Mouse (Mus musculus): ENCODE results near the gene 0610010K14Rik.

The 0610010K14Rik gene

DNA sequence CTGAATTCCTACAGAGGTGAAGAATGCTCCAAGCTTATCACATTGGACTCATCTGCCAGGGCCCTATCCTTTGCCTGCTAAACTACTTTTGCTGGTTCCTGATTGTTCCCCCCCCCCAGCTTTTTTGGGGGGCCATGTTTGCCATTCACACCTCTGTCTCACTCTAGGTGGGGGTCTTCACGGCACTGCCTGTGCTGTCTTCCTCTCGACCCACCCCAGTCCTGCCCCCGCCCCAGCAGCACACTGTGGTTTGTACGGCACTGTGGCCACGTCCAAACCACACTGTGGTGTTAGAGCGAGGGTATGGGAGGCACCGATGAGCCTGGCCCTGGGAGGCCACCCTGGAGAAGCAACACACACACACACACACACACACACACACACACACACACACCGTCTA, 3.2 kb downstream of the 0610010K14Rik start:
- DNase-seq = no peak

DNA sequence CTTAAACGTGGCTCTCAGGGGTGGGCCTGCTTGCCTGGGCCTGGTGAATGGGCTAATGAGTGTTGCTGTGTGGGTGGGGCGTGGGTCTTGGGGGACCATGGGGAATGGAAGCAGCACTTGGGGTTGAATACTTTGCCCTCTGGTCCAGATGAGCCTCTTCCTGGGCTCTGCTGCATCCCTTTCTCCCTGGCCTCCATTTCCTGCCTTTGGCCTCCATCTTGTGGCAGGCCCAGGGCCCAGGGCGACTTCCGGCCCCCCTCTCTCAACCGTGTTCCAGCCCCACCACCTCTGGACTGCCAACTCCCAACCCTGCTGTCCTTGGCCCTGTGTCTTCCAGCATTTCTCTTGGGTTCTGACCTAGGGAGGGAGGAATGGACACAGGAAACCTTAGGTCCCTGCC, 3.7 kb downstream of the 0610010K14Rik start:
- no peak for DNase-seq

DNA sequence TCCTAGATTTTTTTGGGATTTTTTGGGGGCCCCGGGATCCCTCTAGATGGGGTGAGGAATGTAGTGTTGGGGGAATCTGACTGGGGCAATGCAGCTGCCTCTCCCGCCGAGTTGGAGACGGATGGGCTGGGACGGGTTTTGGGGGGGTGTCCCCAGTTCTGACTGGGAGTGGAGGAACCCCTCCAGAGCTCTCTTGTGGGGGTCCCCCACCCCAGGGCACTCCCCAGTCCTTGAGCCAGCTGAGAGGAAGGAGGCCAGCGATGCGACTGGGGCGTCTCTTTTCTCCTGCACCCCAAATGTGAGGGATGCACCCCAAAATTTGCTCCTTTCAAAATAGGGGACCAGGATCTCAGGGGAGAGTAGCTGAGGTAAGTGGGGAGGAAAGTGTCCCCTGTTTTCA, 4.7 kb downstream of the 0610010K14Rik start:
- no peak for DNase-seq

DNA sequence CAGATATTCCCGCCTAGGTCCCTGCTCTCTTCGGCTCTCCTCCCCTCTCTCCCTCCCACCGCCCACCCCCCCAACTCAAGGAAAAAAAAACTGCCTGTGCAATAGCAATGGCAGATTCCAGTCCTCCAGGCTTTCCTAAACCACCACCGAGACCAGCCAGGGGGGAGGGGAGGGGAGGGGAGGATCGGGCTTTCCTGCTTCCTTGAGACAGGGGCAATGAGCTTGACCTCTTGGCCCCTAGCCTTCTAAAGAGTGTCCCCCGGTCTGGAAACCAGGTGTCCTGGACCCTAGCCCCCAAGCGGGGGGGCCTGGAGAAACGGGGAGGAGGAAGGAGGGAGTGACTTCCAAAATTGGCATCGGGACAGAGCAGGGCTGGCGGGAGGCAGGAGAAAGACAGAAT, 5.2 kb downstream of the 0610010K14Rik start:
- DNase-seq = no peak

DNA sequence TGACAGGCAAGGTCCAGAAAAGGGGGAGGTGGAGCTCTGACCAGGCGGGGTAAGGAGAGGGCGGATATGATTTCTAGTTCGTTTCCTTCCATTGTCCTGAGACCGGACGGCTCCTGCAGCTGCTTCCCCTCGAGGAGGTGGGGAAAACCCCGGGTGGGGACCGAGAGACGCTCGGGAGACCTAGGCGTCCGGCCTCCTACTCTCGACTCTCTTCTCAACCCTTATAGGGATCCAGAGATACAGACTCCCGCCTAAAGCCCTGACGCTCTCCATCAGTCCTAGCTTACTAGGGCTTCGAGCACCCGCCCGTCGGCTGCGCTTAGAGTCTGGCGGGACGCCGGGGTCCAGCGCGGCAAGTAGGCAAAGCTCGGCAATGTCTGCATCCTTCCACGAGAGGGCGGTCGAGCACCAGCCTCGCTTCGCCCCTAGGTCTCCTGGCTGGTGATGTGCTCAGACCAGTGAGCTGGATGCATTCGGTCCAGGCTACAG, 7.4 kb downstream of the 0610010K14Rik start:
- DNase-seq = peak; percentile 84

DNA sequence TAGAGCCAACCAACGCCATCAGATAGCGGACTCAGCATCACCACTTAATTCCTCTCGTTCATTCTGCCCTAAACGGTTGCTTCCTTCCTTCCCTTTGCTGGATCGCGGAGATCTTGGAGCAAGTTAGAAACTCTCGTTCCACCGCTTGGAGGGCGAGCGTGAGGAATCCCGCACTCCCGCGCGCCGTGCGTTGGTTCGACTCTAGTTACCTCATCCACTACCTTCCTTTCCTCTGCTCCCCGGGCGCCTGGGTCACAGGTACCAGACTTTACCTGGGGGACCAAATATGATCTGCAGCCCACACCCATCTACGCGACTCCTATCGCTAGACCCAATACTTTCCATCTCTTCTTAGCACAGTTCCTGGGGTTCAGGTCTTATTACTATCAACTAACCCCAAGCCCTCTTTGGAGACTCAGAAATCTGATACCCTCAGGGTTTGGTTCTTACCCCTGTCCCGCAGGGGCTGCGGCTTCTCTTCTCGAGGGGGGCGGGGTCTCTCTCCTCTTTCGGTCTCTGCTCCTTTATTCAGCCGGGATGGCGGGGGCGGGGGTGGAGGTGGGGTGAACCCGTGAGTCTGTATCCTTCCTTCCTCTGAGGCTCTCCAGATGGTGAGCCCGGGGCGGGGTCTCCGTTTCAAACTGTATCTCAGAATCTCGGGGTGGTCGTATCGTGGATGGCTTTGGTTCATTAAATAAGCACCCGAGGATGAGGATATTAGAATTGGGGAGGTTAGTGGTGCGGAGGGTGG, 8.3 kb downstream of the 0610010K14Rik start, which contains the start of gene Bcl6b:
Bcl6b (minus strand) TSS at position 539 of the 751 bp plus-strand sequence.
- no peak for DNase-seq

DNA sequence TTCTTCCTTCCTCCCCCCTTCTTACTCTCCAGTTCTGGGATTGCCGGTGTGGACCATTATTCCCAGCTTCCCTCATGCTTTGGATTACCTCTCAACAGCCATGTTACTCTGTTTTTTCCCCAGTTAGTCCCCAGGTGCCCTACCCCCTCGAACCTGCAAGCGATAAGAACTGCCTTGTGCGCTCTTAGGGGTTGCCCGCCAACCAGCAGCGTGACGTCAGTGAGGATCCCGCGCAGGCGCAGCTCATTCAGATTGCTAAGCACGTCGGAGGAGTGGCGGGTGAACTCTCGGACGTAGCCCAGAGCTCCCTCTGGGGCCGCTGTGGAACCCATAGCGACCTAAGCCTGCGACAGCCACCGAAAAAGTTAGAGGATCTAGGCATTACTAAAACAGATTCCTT, 8.9 kb downstream of the 0610010K14Rik start:
- DNase-seq = peak; percentile 81

DNA sequence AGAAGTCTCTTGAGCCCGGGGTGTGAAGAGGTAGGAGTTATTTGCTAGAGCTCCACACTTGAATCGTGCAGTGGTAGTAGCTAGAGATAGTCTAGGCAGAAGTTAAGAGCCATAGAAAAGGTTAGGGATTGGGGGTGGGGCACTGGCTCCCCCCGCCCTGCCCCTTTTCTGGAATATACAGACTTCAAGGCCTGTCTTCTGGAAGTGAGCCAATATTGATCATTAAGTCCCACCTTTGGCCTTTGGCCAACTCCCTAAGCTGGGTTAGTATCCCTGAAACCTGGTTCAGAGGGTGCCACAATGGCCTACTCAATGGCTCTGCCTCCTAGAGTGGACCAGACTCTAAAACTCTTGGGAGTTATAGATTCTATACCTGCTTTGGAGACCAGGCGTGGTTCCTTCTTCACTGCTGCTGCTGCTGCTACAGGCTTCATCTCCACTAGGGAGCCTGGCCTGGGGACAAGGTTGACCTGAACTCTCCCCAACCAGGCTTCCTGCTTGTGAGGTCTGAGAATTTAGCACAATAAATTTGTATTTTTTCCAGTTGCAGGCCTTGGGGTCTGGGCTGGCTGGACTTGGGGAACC, 10.0 kb downstream of the 0610010K14Rik start:
- no peak for DNase-seq

DNA sequence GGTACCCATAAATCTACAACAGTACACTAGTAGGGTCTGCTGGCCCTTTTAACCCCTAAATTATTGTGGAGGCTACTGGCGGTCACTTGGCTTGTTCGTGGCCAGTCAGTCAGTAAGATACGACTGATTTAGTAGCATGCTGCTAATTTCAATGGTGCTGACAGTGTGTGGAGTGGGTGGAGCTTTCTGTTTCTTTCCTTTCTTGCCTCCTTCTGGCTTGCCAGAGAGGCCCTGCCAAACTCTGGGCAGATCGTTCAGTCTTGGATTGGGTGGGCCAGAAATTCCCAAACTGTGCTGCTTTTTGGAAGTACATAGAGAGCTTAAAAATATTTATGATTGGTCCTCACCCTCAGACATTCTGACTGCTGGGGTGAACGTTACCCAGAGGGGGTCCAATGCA, 10.6 kb downstream of the 0610010K14Rik start:
- DNase-seq = no peak

DNA sequence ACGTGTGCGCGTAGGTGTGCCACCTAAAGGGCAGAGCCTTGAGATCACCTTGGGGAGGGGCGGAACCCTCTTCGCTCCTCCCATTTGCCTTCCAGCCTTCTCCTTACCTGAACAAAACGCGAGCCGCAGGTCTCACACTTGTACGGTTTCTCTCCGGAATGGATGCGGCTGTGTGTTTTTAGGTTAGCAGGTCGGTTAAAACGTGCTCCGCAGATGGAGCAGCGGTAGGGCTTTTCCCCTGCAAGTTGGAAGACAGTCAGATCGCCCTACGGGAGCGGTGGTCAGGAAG, 11.2 kb downstream of the 0610010K14Rik start:
- DNase-seq = no peak

DNA sequence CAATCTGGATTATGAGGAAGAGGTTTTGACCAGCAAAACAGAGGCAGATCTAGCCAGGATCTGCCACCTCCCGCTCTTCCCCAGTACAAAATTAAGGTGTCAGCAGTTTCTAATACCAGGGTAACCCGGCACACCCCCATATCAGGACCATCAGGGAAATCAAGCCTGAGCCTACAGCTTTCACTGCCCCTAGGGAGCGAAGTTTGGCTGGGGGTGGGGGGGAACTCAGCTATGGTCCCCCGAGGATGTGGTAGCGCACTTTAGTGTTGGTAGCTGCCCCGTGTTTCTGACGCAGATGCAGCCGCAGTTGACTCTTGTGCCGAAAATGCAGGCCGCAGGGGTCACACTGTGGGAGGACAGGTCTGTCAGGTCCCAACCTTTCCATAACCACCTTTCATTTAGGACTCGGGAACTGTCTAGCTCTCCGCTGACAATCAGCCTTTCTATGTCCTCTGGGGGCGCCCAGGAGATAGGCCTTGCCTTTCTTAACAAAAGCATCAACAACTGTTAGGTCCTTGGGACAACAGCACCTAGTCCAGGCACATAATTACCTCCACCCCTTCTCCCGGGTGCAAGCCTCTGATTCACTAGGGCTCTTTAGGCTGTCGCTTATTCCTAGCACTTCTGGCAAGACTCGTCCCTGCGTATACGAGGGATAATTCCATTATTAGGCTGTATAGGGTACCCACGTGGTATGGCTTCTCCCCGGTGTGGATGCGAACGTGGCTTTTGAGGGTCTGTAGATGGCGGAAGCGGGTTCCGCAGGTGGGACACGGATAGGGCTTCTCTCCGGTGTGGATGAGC, 11.7 kb downstream of the 0610010K14Rik start:
- DNase-seq = no peak

DNA sequence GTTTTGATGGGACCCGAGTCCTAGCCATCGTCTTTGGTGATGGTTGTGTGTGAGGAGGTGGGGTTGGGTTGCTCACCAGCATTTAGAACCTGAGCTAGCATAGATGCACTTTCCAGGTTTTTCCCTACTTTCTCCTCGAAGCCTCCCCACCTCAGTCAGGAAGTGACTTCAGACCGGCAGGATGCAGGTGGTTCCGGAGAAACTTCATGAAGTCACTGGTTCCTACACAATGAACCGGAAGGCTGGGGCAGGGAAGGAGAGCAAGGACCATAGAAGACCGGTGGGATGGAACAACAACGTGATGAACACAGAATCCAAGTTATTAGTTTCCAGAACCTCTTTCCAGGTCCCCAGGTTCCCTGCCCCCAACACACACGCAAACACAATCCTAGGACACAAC, 14.0 kb downstream of the 0610010K14Rik start:
- DNase-seq = no peak

DNA sequence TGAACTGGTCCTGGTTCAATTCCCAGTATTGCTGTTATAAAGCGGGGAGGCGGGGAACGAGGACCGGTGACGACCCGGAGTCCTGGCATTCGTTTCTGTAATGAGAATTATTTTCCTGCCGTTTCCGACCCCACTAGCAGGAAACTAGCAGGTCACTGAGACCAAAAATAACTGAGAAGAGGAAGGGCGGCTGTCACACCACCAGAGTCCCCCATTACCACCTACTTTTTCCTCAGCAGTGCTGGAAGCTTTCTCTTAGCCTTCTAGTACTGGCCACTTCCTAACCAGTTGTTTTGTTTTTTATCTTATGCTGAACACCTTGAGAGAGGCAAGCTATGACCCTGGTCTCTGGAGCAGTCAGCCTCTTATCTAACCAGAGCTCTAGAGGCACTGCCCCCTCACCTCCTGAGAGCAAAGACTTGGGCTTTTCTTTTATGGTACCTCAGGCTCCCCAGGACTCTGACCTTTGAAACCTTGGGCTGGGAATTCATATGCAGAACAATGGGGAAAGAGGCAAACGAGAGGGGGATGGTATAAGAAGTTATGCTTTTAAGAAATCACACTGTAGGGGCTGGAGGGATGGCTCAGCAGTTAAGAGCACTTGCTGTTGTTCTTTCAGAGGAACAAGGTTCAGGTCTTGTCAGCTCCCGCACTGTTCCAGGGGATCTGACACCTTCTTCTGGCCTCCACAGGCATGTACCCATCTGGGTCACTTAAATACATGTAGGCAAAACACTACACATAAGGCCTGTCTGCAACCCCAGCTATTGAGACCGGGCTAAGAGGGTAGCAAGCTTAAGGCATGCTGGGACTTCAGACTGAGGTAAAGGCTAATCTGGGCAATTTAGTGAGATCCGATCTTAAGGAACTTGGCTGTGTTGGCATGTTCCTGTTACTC, 15.9 kb downstream of the 0610010K14Rik start:
- DNase-seq = no peak

DNA sequence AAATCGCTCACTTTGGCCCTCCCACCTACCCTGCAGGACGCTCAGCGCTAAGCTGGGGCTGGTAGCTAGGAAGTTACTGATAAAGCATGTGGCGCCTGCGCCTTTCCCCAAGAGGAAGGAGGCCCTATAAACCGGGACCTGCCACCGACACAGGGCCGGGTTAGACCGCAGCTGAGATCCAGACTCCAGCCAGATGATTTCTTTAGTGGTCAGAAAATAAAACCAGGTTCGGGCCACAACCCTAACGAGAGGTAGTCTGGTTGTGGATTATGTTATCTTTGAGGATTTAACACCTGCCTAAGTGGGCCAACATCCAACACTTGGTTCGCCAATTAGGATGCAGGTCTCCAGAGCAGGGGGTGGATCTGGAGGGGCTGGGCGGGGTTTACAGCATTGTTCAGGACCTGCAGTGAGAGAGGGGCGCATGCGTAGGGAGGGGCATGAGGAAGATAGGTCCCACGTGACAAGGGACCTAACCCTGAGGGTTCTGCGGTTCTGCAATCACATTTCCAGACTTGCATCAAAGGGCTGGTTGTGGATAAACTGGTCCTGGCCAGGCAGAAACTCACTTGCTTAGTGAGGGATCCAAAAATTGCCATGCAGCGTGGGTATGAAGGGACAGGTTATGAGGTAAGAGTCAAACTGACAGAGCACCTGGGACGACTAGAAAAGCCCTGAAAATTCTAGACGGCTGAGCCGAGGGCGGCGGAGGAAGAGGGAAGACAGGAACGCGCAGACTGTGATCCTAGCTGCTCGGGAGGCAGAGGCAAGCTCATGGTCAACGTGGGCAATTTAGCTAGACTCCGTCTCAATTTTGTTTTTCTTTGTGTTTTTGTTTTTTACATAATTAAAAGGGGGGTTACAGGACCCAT, 16.7 kb downstream of the 0610010K14Rik start, which contains the start of gene Slc16a13:
Slc16a13 (minus strand) TSS at position 334 of the 872 bp plus-strand sequence.
- DNase-seq = peak; percentile 88

DNA sequence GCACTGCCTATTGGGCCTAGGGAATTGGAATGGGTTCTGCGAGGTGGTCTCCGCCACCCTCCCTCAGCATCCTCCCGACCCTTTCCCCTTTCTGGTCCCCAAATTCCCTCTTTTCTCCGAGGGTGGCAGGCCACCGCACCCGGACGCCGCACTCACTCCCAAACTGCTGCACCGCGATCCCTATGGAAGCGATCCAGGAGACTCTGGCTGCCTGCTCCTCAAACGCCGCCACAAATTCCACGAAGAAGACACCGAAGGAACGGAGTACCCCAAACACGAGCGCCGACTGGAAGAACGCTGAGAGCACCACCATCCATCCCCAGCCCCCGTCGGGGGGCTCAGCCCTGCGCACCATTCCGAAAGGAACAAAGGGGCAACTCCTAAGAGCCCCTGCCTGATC, 17.4 kb downstream of the 0610010K14Rik start:
- no peak for DNase-seq

DNA sequence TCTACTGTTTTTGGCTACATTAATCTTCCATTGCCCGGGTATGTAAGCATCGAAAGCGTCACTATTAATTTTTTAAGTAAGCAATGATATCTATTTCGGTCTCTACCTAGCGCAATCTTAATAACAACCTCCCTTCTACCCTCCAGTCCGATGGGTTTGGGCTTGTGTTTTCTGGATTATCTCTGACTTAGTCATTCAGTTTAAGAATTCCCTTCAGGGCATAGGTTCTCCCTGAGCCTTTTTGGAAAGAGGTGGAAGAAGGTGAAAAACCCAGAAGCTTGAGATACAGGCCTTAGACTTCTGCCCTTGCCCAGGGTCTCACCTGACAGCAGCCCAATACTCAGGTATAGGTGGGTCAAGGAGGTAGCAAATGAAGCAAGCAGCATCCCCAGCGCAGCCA, 17.8 kb downstream of the 0610010K14Rik start:
- no peak for DNase-seq

DNA sequence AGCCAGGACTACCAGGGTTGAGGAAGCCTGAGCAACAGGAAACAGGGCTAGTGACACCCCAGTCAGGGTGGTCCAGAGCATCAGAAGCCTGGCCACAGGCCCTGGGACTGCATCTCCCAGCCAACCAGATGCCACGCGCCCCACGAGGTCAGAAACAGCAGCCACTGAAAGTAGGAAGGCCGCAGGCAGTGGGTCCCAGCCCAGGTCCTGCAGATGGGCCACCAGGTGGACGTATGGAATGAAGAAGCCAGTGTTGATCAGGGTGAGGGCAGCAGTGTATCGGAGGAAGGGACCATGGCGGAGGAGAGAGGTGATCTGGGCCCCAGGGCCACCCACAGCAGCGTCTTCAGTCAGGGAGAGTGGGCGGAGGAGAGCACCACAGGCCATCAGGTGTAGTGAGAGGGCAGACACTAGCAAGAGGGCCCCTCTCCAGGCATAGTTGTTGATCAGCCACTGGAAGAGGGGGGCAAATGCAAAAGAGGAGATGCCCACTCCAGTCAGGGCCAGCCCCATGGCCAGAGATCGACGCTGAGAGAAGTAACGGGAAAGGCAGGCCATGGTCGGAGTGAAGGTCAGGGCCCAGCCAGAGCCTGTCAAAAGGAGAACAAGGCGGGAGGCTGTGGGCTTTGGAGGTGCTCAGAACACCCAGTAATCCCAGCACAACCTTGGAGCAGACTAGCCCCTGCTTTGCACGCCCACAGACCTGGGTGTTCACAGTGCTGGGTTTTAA, 18.8 kb downstream of the 0610010K14Rik start:
- DNase-seq = no peak

DNA sequence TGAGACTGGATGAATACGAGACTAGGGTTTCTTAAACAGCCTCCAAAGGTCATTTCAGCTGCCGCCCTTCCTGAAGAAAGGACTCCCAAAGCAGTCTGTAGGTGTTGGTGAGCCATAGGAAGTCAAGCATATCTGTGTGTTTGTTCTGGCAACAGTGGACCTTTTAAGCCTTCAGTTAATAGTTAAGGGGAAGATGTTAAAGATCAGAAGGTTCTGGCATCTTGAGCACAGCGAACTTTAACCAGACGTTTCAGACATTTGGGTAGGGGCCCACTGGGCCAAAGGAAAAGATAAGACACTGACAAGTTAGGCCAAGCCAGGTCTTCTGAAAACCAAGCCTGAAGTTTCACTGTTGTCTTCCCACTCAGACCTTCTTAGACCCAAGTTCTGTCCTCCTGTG, 19.7 kb downstream of the 0610010K14Rik start:
- DNase-seq = no peak

DNA sequence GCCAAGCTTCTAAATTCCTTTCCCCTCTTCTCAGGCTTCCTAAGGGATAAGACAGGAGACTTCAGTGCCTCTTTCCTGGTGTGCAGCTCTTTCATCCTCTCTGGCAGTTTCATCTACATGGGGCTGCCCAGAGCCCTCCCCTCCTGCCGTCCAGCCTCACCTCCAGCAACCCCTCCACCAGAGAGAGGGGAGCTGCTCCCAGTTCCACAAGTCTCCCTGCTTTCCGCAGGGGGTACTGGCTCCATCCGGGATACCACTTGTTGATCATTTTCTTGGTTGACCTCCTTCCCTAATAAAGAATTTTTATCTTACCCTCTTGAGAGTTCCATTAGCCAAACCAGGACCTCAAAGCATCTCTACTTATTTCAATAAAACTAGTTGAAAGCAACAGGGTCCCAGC, 21.6 kb downstream of the 0610010K14Rik start:
- no peak for DNase-seq

DNA sequence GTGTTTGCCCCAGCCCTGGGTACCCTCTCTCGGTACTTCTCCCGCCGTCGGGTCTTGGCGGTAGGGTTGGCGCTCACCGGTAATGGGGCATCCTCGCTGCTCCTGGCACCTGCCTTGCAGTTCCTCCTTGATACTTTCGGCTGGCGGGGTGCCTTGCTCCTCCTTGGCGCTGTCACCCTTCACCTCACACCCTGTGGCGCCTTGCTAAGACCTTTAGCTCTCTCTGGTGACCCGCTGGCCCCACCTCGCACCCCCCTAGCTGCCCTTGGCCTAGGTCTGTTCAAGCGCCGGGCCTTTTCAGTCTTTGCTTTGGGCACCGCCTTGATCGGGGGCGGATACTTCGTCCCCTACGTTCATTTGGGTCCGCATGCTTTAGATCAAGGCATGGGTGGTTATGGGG, 22.4 kb downstream of the 0610010K14Rik start:
- no peak for DNase-seq

DNA sequence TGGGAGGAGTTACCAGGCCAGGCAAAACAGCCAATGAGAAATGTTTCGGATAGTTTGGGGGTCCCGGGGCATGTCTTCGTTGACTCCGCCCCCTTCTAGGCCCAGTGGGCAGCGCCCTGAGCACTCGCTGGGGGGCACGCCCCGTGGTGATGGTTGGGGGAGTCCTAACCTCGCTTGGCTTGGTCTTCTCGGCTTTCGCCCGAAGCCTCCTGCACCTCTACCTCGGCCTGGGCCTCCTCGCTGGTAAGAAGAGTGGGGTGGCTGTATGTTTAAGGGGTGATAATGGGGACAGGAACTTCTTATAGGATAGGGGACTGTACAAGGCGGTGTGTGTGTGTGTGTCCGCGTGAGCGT, 22.9 kb downstream of the 0610010K14Rik start:
- DNase-seq = no peak
